Mouse (Mus musculus): ENCODE measurements around the gene Plekhm3. TPM values are rescaled to one million over a fixed set of nuclear protein-coding genes. Genes with fewer than 3 reads are reported as not detected.

Gene Plekhm3
- polyA plus RNA-seq (2021; fragmentation: Nextera tagmentation), result 9.4 and 10.4 TPM in 2 replicates
- long read RNA-seq, experiment 1, partial matches to known transcripts, result 3 of 11 reads
- long read RNA-seq, experiment 1, other reads (novel, unspliced or antisense), result 8 of 11 reads
- long read RNA-seq, experiment 2, full-length matches to known transcripts, result 9 of 51 reads
- long read RNA-seq, experiment 2, partial matches to known transcripts, result 20 of 51 reads
- long read RNA-seq, experiment 2, other reads (novel, unspliced or antisense), result 22 of 51 reads

DNA sequence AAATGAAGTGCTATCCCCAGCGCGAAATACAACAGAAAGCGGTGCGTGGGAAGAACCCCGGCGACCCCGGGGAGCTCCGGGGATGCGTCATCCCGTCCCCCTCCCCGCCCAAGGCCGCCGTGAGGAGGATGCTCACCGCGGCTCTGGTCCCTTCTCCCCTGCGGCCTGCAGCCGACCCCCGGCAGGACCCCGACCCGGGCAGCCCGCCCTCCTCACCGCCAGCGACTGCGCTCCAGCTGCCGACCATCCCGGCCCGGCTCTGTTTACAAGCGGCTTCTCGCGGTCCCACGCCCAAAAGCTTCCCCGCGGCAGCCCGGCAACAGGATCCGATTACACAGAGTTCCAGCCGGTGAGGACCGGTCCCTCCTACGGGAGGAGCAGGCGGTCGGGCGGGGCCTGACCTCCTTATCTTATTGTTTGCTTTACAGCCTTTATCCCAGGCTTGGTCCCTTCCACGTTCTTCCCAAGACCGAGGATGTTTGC is at the start of gene Plekhm3:
Gene Plekhm3 (minus strand): TSS at position 346 of the 483 bp plus-strand sequence.

DNA sequence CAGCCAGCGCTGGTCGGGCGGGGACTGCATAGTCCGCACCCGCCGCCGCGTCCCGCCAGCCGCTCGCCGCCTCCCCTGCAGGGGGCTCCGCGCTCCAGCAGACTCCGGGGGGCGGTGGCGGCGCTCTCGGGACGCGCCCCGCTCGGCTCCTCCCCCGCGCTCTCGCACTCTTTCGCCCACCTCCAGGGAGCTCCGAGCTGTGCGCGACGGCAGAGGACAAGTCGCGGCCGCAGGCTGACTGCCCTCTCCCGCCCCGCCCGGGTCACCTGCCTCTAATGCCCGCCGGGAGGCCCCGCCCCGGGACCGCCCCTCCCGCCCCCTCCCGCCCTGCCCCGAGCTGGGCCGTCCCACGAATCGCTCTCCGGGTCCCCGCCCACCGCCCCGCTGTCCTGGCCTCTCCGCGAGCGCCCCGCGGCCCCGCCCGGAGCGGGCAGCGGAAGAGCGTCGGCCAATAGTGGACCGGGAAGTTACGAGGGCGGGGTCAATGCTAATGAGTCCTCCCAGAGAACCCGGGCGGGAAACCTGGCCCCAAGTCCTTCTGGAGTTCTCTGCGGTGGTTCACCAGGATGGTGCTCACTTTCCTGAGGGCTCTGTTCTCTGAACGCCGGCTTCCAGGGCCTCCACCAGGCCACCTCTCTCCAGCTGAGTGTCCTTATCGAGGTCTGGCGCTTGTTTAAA is 219.0 kb downstream of the Plekhm3 start, which contains the start of gene Fzd5:
Gene Fzd5 (minus strand): TSS at position 250 of the 678 bp plus-strand sequence.

Other genes starting within 250 kb of the Plekhm3 start
- gene Fzd5, start 219.1 kb downstream of the Plekhm3 start, polyA plus RNA-seq (2021; fragmentation: Nextera tagmentation), result 0.10 and 0.11 TPM in 2 replicates
- gene Akr1cl, start 75.9 kb upstream of the Plekhm3 start, polyA plus RNA-seq (2021; fragmentation: Nextera tagmentation), result not detected in 2 replicates
- not detected in 2 replicates for gene Cryge, start 94.3 kb upstream of the Plekhm3 start, polyA plus RNA-seq (2021; fragmentation: Nextera tagmentation)
- gene Crygd, start 106.6 kb upstream of the Plekhm3 start, polyA plus RNA-seq (2021; fragmentation: Nextera tagmentation), result not detected in 2 replicates
- not detected in 2 replicates for gene Crygc, start 116.9 kb upstream of the Plekhm3 start, polyA plus RNA-seq (2021; fragmentation: Nextera tagmentation)
- not detected in 2 replicates for gene Crygb, start 125.5 kb upstream of the Plekhm3 start, polyA plus RNA-seq (2021; fragmentation: Nextera tagmentation)
- 2.0 and 2.2 TPM in 2 replicates for gene Cryga, start 146.5 kb upstream of the Plekhm3 start, polyA plus RNA-seq (2021; fragmentation: Nextera tagmentation)
- gene Gm28845, start 162.7 kb upstream of the Plekhm3 start, polyA plus RNA-seq (2021; fragmentation: Nextera tagmentation), result 0.55 and 1.4 TPM in 2 replicates
- 14.6 and 18.2 TPM in 2 replicates for gene D630023F18Rik, start 166.4 kb upstream of the Plekhm3 start, polyA plus RNA-seq (2021; fragmentation: Nextera tagmentation)
- gene Idh1, start 229.7 kb upstream of the Plekhm3 start, polyA plus RNA-seq (2021; fragmentation: Nextera tagmentation), result 42.1 and 44.6 TPM in 2 replicates
- gene Pikfyve, start 229.9 kb upstream of the Plekhm3 start, polyA plus RNA-seq (2021; fragmentation: Nextera tagmentation), result 3.7 and 4.0 TPM in 2 replicates